Mouse (Mus musculus) thymus, postnatal 14 days (tissue): ENCODE data around the gene 0610010F05Rik.
"Not testable (repeated sequence)": the region's sequence is repeated elsewhere in the genome, so short reads cannot be mapped to it uniquely, and the experiment has no call there.

Experiments used
- DNase-seq: peaks from one replicate; pipeline ENCODE4 v3.0.0; 2021

0610010F05Rik gene

DNA sequence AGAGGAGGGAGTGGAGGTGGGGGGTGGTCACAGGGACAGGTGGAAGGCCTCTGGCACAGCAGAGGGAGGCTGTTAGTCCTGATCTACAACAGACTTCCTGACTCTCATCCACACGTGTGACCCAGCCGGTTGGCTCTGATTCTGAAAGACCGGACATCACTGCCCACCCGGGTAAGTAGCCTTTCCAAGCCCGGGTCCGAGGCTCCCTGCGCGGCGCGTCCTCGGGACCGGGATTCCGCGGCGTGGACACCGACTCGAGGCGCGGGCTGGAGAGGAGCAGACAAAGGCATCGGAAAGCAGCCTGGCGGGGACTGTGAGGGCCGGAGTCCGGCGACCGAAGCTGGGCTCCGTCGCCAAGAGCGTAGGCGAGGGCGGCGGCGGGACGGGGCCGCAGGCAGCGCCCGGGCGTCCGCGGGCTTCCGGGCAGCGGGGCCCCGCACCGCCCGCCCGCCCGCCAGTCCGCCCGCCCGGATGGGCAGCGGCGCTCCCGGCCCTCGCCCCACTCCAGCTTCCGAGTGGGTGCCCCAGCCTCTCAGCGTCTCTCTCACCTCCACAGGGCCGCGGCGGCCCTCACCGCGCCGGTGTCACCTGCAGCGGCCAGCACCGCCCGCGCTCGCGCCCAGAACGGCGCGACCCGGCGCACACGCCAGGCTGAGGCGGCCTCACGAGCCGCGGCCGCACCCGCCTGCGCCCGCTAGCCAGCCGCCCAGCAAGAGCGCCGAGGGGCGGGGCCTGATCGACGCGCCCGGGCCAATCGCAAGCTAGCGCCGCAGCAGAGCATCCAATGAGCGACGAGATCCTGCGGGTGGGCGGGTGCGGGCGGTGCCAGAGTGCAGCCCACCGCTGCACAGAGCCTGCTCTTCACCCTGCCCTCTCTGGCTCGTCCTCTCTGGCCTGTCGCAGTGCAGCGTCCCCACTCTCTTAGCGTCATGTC, at the start of gene 0610010F05Rik:
0610010F05Rik (minus strand) TSS at position 695 of the 934 bp plus-strand sequence.
- peak; percentile 83 for DNase-seq

- DNase-seq, result no peak
Measured at GRCm38 (mm10) chr11:23682561-23682960, 49.1 kb upstream of the 0610010F05Rik start.

DNA sequence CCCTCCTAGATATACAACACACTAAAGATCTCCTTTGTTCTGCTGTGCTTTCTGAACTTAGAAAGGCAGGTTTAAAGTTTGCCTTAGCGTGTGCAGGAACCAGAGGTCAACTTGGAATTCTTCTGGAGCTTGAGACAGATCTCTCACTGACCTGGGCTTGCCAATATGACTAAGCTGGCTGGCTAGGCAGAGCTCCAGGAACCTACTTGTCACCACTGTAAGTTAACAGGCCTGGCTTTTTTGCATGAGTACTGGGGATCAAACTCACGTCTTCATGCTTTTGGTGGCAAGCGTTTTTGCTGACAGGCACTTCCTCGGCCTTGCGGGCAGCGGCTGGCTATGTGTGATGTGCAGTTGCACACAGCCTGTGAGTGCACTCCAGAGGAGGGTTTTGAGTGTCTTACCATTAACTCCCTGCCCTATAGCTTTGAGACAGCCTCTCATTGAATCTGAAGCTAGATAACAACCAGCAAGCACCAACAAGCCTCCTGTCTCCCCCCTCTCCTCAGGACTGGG, 47.1 kb upstream of the 0610010F05Rik start:
- no peak for DNase-seq

GRCm38 (mm10) chr11:23679044-23679642, 45.7 kb upstream of the 0610010F05Rik start:
- peak; percentile 68 for DNase-seq

GRCm38 (mm10) chr11:23676100-23676499, 42.7 kb upstream of the 0610010F05Rik start:
- no peak for DNase-seq

GRCm38 (mm10) chr11:23672256-23672749, 38.9 kb upstream of the 0610010F05Rik start:
- no peak for DNase-seq

DNA sequence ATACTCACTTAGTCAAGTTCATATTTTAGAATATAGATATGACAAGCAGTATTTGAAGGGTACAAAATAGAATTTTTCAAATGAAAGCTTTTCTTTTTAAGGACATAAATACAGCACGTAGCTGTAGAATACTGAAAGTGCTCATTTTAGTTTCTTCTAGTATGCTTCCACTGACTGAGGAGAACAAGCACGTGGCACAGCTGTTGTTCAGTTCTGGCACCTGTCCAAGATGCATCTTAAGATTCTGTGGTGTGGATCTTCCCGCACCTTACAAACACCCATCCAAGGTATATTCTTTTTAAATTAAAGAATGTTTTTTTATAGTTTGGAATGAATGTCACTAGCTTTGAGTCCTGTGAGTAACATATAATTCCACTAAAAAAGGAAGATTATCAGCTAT, 33.7 kb upstream of the 0610010F05Rik start:
- peak; percentile 30 for DNase-seq

- no peak for DNase-seq
Measured at GRCm38 (mm10) chr11:23666526-23666925, 33.1 kb upstream of the 0610010F05Rik start.

GRCm38 (mm10) chr11:23665798-23666501, 32.5 kb upstream of the 0610010F05Rik start, which contains the start of gene Pex13:
Gene Pex13, minus strand, starts transcription at chr11:23665959.
- DNase-seq, result peak; percentile 92

DNA sequence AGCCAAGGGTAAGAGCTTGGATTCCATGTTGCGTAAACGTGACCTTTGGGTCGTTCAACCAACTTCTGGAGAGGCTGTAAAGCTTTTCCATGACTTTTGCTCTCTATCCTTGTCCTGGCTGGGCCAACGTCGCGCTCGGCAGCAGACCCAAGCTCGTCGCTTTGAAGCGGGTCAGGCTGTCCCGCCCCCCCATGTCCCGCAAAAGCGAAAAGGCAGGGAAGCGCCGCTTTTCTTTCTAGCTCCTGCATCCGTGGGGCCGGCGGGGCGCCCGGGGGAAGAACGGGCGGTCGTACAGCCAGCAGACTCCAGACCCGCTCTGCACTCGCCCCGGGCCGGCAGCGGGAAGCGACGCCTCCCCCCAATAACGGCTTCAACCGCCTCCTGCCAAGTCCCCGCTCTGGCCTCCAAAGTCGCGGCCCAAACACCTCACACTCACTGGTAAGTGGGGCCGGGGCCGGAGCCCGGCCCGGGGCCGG, 31.9 kb upstream of the 0610010F05Rik start, which contains the start of gene Pus10:
Pus10 (plus strand) TSS at position 364 of the 476 bp plus-strand sequence.
- DNase-seq, result no peak

- DNase-seq, result no peak
Measured at GRCm38 (mm10) chr11:23664232-23664631, 30.8 kb upstream of the 0610010F05Rik start.

DNA sequence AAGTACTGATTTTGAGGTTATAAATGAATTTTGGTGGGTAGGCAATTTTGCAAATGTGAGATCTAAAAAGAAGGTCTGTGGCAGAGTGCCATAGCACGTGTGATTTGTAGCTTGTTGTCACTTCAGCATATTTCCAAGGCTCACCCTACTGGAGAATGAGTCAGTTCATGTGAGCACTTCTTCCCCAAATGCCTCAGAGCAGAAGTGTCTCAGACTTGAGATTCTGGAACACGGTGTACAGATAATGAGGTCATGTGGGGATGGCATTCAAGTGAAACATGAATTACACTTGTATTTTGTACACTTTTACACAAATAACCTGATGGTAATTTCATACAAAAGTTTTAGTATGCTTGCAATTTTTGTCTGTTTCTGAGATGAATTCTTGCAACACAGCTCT, 24.4 kb upstream of the 0610010F05Rik start:
- DNase-seq, result no peak

GRCm38 (mm10) chr11:23653666-23654065, 20.2 kb upstream of the 0610010F05Rik start:
- DNase-seq, result no peak

GRCm38 (mm10) chr11:23647835-23648234, 14.4 kb upstream of the 0610010F05Rik start:
- no peak for DNase-seq

DNA sequence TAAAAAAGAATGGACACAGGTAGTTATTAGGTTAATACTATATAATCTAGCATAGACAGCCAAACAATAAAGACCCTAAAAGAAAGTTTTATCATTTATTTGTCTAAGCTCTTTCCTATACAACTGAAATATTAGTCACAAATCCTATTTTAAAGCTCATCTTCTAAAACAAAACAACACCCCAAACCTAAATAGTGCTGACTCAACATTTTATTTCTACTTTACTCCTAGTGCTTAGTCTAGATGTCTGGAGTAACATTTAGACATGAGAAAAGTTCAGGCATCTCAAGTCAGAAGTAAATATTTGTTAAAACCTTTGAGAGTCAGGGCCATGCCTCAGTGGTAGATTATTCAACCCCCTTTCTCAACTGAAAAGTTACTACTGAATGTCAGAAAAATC, 14.0 kb upstream of the 0610010F05Rik start:
- no peak for DNase-seq

DNA sequence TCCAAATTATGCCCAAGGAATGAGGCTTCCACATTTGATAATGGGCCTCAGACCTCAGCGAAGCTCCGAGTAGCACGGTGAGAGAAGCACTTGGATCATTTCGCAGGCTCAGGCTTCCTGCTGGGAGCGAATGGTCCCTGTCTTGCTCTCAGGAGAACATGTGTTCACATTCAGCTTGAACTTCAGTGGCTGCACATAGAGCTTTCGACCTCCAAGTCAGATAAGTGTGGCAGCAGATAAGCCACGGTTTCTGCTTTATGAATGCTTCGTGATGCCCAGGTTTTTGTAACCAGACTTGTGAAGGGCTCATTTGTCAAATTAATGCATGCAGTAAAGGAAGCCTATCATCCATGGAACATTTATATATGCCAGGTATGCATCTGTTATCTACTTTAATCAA, 1.1 kb upstream of the 0610010F05Rik start:
- no peak for DNase-seq

DNA sequence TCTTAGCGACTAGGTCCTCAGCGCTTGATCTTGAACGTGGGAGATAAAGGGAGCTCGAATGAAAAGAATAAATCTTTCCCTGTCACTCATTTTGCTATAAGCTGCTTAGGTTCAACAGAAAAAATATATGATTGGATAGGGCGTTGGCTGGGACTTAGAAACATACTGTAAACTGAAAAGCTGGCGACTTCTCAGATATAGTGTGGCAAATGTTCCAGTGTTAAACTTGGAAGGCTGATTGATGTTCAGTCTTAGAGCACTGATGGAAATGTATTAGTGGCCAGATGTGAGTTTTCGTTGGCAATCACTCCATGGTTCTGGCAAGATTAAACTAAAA, 408 bp upstream of the 0610010F05Rik start:
- no peak for DNase-seq

- DNase-seq, result no peak
Measured at GRCm38 (mm10) chr11:23630664-23631063, 2.8 kb downstream of the 0610010F05Rik start.

DNA sequence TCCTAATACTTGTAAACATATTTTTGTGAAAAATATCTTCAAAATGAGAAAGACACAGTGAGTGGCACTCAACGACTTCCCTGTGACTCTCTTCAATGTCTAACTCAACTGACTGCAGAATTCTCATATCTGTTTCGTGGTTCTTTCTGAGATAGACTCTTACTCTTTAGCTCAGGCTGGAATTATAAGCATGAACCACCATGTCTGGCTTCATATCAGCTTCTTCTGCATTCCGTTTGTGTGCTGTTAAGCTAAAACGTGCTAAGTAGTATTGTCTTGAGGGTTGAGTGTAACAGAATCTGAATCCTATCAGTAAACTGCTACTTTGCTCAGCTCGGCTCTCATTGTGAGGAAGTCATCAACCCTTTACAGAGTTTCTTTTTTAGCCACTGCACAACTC, 14.4 kb downstream of the 0610010F05Rik start:
- DNase-seq, result no peak

DNA sequence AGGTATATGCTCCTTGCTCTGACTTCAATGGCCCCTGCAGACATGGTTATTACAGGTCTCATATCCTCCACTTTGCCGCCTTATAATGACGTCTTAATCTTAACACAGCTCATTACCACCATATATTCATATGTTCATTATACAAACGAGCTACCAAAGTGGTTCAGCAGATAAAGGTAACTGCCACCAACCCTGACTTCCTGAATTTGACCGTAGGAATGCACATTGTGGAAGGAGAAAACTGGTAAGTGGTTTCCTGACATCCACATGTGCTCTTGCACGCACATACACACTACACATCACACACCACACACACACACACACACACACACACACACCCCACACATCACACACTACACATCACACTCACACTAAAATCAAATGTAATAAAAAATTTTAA, 18.9 kb downstream of the 0610010F05Rik start:
- DNase-seq, result no peak

DNA sequence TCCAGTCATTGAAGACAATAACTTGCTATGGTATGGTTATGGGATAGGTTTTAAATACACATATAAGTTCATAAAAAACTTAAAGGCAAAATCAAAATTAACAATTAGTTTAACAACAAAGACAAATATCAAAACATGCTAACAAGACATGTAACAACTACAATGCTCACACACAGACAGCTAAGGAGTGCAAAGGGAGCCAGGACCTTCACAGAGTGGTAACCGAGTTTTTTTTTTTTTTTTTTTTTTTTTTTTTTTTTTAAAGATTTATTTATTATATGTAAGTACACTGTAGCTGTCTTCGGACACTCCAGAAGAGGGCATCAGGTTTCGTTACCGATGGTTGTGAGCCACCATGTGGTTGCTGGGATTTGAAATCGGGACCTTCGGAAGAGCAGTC, 26.1 kb downstream of the 0610010F05Rik start:
- not testable (repeated sequence) for DNase-seq

DNA sequence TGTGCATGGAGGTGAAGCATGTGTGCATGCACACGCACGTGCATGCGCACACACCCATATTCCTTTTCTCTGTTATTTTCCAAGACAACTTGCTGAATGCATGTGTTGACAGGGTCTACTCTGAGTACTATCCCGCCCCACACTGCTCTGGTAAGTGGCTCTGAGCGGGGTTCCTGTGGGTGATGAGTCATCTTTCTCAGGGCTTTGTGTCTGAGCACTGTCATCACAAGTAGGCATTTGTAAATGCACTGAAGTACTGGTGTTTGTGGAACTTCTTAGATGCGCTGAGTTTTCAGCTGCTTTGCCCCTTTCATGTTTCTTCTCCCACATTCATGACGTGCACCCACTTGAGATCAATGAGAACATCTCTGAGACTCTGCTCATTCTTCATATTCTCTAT, 63.3 kb downstream of the 0610010F05Rik start:
- DNase-seq, result peak; percentile 12

DNA sequence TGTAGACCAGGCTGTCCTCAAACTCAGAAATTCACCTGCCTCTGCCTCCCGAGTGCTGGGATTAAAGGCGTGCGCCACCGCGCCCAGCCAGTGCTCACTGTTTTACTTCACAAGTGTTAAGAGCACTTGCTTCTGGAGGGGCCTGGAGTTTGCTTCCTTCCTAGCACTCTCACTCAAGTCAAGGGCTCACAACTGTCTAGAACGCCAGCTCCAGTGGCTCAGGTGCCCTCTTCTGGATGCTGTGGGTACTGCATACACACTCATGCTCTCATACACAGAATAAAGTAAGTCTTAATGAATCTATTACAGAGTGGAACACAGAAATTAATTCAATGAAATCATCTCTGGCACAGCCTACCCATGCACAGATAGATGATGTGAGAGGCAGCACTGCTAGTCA, 67.7 kb downstream of the 0610010F05Rik start:
- peak; percentile 77 for DNase-seq
